Mouse (Mus musculus) gastrocnemius, postnatal 14 days (tissue): ENCODE measurements around the gene Hist1h4i. TPM values are rescaled to one million over a fixed set of nuclear protein-coding genes. Genes with fewer than 3 reads are reported as not detected.
"Not testable (repeated sequence)": the region's sequence is repeated elsewhere in the genome, so short reads cannot be mapped to it uniquely, and the experiment has no call there.

Source experiments
- DNase-seq: peaks from one replicate; pipeline ENCODE4 v3.0.0; 2021; ENCODE audit warnings: mixed read lengths
- intact Hi-C: fragments of 180-260 bp; cut with DNase I; formaldehyde crosslinking; loops from one replicate; pipeline ENCODE4 v1.15.1; 2025; ENCODE audit warnings: low total_unique reads
- long read RNA-seq, 2 experiments: library from polyadenylated mRNA; stranded (forward); transcript quantifications; one replicate each; pipeline ENCODE4 v2.0.0; 2021
- total RNA-seq, 2 experiments: library from RNA; stranded (reverse); gene quantifications; 2 replicates each; pipeline ENCODE4 v1.2.3; 2021

The Hist1h4i gene
- 10 to 100 TPM; 46.4 to 49.7 TPM for total RNA-seq
- long read RNA-seq, experiment 1, transcript Hist1h4i-201 (1 exons, 727 nt): major isoform, 6 of 6 reads
- long read RNA-seq, experiment 1, partial matches to known transcripts: 0 of 6 reads
- long read RNA-seq, experiment 1, other reads (novel, unspliced or antisense): 0 of 6 reads
- long read RNA-seq, experiment 2, transcript Hist1h4i-201 (1 exons, 727 nt): major isoform, 8 of 8 reads
- long read RNA-seq, experiment 2, partial matches to known transcripts: 0 of 8 reads
- long read RNA-seq, experiment 2, other reads (novel, unspliced or antisense): 0 of 8 reads

DNA sequence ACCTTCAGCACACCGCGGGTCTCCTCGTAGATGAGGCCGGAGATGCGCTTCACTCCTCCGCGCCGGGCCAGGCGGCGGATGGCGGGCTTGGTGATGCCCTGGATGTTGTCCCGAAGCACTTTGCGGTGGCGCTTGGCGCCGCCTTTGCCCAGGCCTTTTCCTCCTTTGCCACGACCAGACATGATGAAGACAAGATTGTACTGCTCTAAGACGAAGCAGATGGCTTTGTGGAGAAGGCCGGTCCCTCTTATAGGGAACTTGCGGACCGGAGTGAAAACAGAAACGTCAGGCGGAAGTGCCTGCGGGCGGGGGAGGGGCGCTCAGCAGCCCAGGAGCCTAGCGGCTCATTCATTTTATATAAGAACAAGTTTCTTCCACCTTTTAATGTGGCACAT, at the start of gene Hist1h4i:
Hist1h4i (minus strand) TSS at position 221 of the 395 bp plus-strand sequence.
- intact Hi-C loops: not testable (repeated sequence)

DNA sequence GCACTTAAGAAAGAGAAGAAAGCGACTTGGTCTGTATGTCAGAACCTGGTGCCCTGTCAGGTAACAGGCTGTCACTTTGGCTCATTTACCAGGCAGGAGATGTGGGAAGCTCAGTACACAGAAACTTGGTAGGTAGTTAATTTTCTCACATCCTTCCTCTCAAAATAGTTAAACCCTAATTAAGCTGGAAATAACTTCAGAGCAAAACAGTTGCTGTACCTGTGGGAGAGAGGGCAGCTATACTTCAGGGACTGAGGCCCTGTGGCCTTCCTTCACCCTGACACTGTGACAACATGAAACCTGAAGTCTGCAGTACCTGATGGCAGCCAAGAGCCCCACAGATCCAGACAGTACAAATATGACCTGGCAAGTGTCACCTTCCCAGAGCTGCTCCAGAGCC, 43.0 kb upstream of the Hist1h4i start, which contains the start of gene Vmn1r188:
Vmn1r188 (plus strand) TSS at position 301 of the 400 bp plus-strand sequence.
- intact Hi-C loops, DNase-seq: not testable (repeated sequence)

More for the DNA sequence above, at the start of gene Hist1h4i:
- peak; percentile 89 for DNase-seq

DNA sequence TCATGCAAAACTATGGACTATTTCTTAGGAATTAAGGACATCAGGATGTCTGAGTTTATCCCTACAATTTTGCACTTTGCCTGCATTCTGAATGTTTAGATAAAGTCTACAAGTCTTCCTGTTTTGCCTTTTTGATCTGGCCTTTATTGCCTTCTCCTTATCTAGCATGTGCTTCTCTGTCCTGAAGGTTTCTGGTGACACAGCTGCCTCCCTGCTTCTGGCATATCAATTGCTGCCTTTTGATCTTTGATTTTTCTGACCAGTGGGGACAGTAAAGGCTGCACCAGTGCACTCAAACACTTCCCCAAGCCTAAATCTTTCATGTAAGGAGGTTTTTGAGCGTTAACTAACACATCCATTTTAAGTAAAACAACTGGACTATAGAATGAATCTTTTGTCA, 22.3 kb upstream of the Hist1h4i start:
- intact Hi-C loops: no loop called here
- DNase-seq: no peak

DNA sequence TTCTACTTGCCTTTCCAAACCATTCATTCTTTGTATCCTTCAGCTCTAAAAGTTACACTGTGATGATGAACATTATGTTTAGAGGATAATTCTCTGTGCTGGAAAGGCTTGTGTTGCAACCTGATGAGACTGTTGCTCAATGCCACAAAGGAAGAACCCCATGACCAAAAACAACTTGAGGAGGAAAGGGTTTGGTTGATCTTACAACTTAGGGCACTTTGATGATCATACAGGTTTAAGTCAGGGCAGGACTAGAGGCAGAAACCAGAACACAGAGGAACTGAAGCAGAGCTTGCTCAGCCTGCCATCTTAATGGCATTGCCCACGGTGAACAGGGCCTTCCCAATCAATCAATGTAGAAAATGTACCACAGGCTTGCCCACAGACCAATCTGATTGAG, 20.3 kb upstream of the Hist1h4i start:
- intact Hi-C loops: no loop called here

DNA sequence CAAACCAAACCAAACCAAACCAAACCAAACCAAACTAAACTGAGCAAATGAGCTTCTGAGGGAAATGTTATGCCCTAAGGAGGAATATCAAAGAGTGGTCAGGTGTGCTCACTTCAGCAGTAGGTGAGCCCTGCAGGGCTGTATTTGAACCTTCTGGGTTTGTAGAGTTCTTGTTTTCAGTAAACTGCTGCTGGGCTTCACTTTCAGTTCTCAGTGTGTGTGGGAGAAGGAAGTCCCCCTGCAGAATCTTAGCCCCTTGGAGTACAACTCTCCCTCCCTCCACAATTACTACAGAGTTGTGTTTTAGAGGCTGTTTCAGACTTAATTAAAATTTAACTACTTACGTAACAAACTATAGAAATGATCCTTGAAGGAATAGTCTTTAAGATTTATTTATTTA, 12.6 kb upstream of the Hist1h4i start:
- no peak for DNase-seq
- intact Hi-C loops: no loop called here

More for the DNA sequence above, 20.3 kb upstream of the Hist1h4i start:
- DNase-seq: no peak

DNA sequence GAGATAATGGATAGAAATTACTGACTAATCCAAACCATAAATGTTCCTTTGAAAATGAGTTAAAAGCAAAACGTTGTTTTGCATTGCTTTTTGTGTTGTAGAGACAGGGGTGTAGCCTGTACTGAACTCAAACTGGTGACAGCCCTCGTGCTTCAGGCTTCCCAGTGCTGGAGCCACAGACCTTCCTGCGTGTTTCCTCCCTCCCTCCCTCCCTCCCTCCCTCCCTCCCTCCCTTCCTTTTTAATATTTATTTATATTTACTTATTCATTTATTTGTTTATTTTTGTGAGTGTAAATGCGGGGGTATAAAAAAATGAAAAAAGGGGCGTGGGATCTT, 10.3 kb upstream of the Hist1h4i start:
- intact Hi-C loops: no loop called here
- no peak for DNase-seq

DNA sequence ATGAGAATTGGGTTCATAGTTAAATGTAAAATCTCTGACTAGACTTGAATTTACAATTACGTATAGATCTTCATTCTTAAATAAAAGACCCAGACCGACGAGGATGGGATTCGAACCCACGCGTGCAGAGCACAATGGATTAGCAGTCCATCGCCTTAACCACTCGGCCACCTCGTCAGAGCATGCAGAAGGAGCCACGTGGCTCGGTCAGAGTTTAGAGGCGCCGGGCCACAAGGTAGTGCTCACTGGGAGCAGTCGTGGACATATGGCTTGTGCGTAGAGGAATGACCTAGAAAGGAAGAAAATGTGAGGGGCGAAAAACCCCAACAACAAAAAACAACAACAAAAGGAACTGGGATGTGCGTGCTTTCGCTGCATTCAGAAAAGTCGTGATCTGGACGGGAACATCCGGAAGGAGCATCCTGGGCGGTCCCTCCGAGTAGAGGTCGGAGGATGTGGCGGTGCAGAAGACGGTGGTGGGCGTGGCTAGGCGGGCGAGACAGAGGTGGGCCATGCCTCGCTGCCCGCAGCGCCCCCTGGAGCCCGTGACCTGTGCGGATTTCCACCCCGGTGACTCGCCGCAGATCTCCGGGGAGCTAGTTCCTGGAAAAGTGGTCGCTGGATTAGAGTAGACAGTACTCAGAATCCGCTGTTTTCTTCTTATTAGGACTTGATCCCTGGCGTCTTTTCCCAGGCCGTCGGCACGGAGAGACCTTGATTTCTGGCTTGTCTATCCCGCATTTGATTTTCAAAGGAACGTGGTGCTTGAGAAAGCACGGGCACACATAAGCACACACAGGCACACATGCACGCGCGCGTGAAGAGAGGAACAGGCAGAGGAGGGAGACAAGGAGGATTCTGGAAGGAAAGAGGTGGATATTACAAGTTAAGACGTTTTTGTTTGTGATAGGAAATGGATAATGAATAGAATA, 9.7 kb upstream of the Hist1h4i start:
- intact Hi-C loops: no loop called here
- DNase-seq: peak; percentile 87

DNA sequence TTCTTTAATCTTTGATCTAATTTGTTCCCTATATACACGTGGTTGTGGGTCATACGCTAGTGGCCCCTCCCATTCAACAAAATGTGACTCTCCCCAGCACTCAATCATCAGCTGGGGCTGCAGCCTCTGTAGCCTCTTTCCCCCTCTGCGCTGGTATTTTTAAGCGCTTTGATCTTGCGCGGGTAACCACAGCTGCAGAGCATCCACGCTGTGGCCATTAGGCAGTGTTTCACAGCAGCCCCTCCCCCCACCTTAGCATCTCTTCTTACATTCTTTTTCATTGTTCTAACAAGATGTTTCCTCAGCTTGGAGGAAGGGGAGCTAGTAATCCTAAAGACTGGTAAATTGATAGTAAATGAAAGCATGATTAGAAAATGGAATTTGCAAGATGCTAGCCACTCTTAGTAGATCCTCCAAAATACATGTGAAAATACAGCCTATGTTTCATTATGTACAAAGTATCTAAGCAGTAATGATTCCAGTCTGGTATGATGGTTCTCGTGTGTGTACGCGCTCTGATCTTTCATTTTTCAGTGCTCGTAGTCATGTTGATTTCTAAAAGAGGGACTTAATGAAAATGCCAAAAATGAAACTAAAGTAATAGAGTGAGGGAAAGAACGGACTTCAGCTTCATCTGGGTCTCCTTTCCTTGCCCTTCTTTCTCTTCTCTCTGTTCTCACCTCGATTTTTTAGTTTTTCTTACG, 8.7 kb upstream of the Hist1h4i start:
- no peak for DNase-seq
- intact Hi-C loops: no loop called here

DNA sequence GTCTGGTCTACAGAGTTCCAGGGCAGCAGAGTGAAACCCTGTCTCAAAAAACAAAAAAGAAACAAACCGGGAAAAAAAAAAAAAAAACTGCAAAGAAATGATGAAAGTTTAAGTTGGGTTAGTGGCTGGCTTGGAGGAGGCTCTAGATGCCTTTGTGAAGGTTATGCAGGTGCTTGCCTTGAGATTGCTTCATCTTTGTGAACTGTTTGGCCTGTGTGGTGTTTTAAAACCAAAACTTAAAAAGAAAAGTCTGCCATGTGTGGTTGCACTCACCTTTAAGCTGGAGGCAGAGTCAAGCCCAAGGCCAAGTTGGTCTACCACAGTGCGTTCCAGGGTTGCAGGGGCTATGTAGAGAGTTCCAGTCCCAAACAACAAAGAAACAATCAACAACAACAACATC, 7.9 kb upstream of the Hist1h4i start:
- DNase-seq: no peak
- intact Hi-C loops: no loop called here

DNA sequence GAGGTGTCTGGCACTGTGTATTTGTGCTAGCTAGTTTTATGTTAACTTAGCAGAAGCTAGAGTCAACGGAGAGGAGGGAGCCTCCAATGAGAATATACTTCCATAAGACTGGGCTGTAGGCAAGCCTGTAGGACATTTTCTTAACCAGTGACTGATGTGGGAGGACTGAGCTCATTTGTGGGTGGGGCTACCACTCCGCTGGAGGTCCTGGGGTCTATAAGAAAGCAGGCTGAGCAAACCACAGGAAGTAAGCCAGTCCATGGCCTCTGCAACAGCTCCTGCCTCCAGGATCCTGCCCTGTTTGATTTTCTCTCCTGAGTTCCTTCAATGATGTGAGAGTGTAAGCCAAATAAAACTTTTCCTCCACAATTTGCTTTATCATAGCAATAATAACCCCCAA, 4.1 kb upstream of the Hist1h4i start:
- intact Hi-C loops: no loop called here
- no peak for DNase-seq

DNA sequence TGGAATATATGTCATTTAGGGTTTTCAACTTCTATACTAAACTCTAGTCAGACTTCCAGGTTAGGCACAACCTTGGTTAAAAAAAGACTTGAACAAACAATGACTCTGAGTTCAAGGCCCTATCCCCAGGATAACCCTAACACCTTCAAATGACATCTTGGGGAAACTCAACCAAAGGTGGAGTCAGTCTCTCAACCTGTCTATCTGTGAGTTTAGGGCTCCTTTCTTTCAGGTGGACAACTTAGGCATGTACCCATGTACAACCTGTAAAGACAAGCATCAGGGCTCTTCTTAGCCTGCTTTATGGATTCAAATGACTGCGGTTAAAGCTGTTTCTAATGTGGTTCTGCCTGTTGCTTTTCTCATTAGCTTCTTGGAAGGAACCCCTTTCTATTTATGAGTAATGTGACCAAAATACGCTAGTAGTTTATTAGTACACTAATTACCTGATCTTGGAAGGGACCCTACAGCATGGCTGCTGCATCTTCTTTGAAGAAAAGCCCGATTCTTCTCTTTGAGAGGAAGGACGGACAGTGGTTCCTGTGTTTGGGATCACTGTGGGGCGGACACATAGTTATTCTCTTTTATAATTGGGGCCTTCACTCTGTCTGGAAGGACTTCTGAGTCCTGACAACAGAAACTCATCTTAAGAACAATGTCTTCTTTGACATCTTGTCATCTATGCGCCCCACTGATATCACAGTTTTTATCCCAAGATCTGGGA, 3.4 kb upstream of the Hist1h4i start:
- no peak for DNase-seq
- intact Hi-C loops: no loop called here

DNA sequence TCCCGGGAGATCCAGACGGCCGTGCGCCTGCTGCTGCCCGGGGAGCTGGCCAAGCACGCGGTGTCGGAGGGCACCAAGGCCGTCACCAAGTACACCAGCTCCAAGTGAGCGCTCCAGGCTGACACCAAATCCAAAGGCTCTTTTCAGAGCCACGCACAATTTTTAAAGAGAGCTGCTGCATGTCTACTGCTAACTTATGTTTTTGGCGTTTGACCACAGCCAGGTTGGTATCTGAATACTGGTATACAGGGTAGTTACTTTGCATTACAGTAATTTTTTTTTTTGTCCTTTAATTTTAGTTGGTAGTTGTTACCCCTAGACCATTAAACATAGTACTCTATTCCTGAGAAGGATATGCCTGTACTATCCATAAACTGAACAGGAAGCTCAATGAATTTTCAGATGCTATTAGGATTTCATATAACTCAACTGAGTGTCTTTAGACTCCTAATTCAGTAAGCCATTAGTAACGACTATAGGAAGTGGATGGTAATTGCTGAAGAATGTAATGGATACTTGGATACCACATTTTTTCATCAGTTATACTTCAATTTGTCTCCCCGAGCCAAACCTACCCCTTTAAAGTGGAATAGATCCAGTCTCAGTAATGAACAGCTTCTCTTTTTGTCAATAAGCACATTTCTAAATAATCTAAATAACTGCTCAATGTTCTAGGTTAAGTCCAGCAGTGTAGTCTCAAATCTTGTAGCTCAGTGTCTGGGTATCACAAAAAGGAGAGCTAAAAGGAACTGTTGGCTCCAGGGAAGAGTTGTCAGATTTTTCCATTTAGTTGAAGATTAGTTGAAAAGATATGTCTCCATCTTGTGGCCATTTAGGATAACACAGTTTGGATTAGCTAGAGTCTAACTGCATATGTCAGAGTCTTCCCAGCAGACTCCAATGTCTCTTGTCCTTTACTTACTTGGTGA, 2.6 kb upstream of the Hist1h4i start:
- intact Hi-C loops: no loop called here
- no peak for DNase-seq

DNA sequence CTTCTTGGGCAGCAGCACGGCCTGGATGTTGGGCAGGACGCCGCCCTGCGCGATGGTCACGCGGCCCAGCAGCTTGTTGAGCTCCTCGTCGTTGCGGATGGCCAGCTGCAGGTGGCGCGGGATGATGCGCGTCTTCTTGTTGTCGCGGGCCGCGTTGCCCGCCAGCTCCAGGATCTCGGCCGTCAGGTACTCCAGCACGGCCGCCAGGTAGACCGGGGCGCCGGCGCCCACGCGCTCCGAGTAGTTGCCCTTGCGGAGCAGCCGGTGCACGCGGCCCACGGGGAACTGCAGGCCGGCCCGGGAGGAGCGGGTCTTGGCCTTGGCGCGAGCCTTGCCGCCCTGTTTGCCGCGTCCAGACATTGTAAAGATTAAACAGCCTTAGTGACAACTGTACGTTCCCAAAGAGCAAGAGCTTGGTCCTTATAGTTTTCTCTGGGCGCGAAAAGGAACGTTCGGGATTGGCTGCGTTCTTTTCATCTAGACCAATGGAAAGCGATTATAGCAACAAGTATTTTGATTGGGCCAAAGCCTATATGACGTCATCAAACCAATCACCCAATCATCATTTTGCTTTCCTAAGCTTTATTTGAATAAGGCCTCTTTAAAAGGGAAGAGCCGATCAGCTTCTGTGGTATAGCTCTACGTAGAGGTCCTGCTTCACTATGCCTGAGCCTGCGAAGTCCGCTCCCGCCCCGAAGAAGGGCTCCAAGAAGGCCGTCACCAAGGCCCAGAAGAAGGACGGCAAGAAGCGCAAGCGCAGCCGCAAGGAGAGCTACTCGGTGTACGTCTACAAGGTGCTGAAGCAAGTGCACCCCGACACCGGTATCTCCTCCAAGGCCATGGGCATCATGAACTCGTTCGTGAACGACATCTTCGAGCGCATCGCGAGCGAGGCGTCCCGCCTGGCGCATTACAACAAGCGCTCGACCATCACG, 1.7 kb upstream of the Hist1h4i start, which contains the start of the genes Hist1h2ag and Hist1h2bj:
Hist1h2ag (minus strand) TSS at position 377 of the 935 bp plus-strand sequence.
Hist1h2bj (plus strand) TSS at position 647 of the 935 bp plus-strand sequence.
- DNase-seq: peak; percentile 59
- intact Hi-C loops: not testable (repeated sequence)

DNA sequence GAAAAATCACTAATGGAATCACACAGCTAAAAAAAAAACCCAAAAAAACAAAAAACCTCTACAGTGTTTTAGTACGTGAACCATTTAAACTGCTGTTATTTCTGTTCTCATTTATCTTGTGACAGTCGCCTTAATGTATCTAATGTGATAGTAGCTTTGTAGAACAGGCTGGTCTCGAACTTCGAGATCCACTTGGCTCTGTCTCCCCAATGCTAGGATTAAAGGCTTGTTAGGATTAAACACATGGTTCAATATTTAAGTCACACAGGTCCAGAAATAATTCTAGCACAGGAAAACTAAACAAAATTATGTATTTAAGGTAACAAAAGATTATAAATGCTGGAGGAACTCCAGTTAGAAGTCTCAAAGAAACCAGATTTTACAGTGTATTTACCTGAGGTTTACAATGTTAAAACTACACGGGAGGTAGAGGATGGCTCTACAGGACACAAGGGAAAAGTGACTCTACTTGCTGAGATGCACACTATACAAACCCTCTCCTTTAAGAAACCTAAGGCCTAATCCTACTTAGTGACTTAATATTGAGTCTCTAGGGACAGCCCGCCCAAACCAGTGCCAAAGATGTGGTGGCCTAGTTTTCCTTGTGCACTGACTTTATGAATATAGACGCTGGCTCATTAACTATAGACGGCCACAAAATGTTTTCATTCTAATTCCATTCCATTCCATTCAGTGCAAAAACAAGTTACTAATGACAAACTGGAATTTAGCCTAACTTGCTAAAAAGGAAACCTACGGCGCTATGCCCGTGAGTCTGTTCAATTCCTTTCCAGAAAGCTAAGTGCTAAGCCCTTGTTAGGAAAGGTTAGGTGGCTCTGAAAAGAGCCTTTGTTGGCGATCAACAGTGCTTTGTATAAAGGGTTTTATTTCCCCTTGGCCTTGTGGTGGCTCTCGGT, 747 bp upstream of the Hist1h4i start:
- intact Hi-C loops: no loop called here
- DNase-seq: no peak

DNA sequence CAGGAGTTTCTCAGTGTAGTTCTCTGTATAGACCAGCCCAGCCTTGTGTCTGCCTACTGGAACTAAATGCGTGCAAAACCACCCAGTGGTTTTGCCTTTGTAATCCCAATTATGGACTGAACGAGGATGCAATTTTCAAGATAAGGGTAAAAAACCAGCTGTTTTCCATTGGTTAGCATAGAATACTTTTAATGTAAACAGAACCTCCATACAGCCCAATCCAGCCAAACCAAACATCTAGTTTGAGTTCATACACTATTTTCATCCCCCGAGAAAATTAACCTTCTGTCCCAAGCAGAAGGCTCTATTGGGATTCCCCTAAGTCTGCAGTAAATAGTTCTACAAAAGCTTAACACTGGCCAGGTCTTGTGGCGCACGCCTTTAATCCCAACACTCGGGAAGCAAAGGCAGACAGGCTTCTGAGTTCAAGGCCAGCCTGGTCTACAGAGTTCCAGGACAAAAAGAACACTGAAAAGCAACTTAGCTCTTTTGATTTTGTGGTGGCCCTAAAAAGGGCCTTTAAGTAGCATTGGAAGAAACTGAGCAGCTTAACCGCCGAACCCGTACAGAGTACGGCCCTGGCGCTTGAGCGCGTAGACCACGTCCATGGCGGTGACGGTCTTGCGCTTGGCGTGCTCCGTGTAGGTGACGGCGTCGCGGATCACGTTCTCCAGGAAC, 559 bp downstream of the Hist1h4i start:
- no peak for DNase-seq
- intact Hi-C loops: no loop called here
